Mouse (Mus musculus) heart, postnatal 0 days (tissue): Measurements from ENCODE around the gene Olfr780.
"Not testable (repeated sequence)": the region's sequence is repeated elsewhere in the genome, so short reads cannot be mapped to it uniquely, and the experiment has no call there.

Source experiments
- CTCF ChIP-seq: IDR thresholded peaks from 2 replicates; pipeline ENCODE4 v1.5.1; 2016; ENCODE audit warnings: antibody characterized with exemption, control low read depth, low read depth
- EP300 ChIP-seq: IDR thresholded peaks from 2 replicates; pipeline ENCODE4 v1.6.1; 2016; ENCODE audit warnings: antibody characterized with exemption, low read depth

DNA sequence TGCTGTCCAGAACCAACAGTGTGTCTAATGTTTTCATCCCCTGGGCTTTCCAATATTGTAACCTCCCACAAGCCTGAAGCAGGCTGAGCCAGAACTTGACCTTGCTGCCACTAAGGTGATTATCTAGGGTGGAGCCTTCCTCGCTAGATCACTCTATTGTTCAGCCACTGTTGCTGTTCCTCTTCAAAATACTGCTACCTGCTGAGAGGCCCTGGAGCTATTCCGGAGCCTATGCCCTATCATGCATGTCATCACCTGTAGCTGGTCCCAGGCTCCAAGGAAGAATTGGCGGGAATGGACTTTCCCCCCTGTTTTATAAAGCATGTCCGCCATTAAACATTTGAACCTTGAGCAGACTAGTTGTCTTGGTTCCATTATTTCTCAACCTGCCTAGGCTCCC, 38.6 kb downstream of the Olfr780 start:
- TF ChIP-seq CTCF, EP300: not testable (repeated sequence)
